Mouse (Mus musculus) activated CD4-positive, CD25-positive, alpha-beta regulatory T cell, adult 4 months (primary cell): ENCODE measurements around the gene Brat1. TPM values are rescaled to one million over a fixed set of nuclear protein-coding genes. Genes with fewer than 3 reads are reported as not detected.
A peak's percentile ranks its signal among the peaks of the same experiment; 100 is the strongest.

ENCODE experiments used
- ATAC-seq: one replicate; pipeline ENCODE4 v1.8.0; 2017
- polyA plus RNA-seq, 2 experiments: library from polyadenylated mRNA; unstranded; fragments of 100-300 nt; shearing (Covaris generic); gene quantifications; one replicate each; pipeline ENCODE4 v1.2.1; 2017

Brat1 gene
- polyA plus RNA-seq, 2 experiments from 2014 or later, result 10.3 to 15.2 TPM

DNA sequence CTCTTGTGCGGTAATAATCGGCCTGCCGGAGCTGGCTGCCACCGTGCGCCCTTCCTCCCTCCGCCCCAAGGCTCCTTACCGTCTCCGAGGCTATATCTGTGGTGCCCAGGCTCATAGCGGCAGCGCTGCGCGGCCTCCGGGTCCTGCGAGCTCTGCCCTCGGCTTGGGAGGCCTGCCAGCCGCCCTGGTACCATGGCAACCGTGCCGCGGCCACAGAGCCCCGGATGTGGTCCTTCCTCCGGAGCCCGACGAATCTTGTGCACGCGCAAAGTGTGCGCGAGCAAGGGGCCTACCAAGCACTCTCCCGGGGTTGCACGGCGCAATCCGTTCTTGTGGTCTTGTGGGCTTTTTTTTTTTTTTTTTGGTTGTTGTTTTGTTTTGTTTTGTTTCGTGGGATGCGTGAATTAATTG is 2.7 kb upstream of the Brat1 start, which contains the start of gene Iqce:
TSS of gene Iqce (minus strand) at position 276 of the 411 bp plus-strand sequence.
- ATAC-seq, result peak; percentile 55

DNA sequence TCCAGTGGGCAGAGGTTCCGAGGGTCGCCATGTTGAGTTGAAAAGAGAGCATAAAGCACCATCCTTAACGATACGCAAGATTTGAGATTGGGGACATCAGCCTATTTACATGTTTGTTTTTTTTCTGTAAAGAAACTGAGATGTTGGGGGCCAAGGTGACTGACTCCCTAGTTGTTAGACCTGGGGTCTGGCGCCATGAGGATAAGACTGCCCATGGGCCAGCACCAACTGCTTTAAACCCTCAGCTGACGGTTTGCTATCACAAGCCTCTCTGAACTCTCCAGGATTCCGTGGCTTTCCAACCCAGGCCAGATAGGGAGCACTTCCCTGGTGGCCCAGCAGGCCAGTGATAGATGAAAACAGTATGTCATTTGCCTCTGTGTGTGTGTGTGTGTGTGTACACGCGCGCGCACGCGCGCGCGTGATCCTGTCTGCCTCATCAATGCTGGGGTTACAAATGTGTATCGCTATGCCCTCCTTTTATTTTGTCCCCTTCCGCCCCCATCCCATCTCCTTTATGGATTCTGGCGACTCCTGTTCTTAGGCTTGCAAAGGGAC is 2.1 kb upstream of the Brat1 start:
- ATAC-seq, result no peak

- ATAC-seq, result no peak
These were observed 1.1 kb upstream of the Brat1 start for GRCm38 (mm10) chr5:140703480-140704377.

GRCm38 (mm10) chr5:140705501-140706171 is 825 bp downstream of the Brat1 start:
- ATAC-seq, result no peak

- ATAC-seq, result no peak
These were observed 5.5 kb downstream of the Brat1 start for GRCm38 (mm10) chr5:140710315-140710714.

DNA sequence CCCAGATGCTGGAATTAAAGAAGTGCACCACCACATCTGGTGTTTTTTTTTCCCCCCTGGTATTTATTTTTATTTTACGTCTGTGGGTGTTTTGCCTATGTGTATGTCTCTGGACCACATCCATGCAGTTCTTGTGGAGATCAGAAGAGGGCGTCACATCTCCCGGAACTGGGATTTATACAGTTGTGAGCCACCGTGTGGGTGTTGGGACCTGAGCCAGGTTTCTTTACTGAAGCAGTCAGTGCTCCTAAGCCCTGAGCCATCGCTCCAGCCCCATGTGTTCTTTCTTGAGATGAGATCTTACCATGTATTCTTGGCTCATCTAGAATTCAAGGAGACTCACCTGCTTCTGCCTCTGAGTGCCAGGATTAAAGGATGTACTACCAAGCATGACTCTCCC is 6.2 kb downstream of the Brat1 start:
- no peak for ATAC-seq

- no peak for ATAC-seq
These were observed 16.0 kb downstream of the Brat1 start for GRCm38 (mm10) chr5:140720773-140721172.

GRCm38 (mm10) chr5:140722121-140722520 is 17.3 kb downstream of the Brat1 start:
- ATAC-seq, result no peak

DNA sequence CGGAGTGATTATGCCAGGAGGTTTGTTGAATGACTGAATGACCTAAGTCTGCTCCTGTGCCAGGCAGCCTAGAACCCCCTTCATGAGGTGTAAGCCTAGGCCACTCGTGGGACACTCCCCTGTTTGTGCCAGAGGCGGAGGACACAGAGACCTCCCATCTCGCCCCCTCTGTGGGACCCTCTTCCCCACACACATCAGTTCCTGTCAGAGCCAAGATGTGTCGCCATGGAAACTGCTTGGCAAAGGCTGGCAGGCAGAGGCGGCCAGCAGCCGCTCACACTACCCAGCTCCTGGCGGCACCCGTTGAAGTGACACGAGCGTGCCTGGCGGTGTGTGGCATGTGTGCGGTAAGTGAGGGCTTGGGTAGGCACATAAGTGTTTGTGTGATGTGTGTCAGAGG is 19.0 kb downstream of the Brat1 start, which contains the start of gene Amz1:
TSS of gene Amz1 (plus strand) at position 306 of the 400 bp plus-strand sequence.
- no peak for ATAC-seq

DNA sequence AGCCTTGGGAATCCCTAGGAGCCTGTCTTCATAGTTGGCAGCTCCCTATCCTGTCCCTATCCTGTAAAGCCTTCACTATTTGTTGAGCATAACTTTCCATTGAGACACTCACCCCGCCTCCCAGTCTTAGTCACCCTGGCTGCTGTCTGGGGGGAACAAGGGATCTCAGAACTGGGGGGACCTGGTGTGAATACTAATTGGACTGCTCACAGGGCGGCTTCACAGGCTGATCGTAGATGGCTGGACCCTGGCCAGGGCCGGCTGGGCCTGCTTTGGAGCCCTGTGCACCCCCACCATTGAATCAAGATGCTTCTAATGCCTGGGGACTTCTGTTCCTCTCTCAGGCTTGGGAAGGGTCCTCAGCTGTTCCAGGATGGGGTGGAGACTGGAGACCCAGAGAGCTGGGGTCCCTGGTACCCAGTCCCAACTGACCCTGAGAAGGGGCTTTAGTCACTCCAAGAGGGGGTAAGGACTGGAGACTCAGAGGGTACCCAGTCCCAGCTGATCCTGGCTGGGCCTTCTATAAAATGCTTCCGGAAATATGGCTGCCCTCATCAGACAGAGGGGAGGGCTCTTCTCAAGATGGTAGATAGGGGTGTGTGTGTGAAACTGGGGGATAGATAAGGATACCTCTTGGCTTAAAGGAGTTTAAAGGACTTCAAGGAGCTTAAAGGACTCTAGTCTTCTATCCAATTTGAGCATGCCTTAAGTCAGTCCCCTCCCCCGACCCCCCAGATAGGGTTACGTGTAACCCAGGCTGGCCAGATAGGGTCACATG is 21.4 kb downstream of the Brat1 start:
- no peak for ATAC-seq

DNA sequence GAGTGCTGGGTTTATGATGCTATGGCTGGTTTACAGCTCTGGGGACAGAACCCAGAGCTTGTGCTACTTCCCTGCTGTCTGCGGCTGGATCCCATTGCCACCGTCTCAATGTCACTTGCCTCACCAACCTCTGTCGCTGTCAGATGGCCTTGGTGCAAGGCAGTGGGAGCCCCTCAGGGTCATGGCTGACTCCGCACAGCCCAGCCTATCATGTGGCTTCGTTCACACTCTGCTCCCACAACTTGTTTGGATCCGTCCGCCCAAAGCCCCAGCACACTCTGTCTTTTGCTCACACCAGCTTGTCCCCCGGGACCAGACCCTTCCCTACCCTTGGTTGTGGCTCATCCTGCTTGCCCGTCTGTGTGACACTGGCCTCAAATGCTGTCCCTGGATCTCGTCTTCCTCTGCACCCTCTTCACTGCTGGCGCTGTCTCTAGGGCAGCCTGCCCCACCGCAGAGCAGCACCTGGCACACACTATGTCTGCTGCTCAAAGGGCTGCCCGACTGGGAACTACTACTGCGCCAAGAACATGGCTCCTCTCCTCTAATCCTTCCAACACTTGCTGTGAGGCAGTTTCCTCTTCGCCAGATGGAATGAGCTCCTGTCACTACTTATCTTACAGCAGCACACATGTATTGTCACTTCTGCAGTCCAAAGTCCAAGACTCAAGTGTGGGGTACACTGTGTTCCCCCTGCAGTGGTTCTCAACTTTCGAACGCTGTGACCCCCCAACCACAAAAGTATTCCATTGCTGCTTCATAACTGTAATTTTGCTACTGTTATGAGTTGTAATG is 22.3 kb downstream of the Brat1 start:
- ATAC-seq, result no peak

- no peak for ATAC-seq
These were observed 26.4 kb downstream of the Brat1 start for GRCm38 (mm10) chr5:140731040-140731797.

DNA sequence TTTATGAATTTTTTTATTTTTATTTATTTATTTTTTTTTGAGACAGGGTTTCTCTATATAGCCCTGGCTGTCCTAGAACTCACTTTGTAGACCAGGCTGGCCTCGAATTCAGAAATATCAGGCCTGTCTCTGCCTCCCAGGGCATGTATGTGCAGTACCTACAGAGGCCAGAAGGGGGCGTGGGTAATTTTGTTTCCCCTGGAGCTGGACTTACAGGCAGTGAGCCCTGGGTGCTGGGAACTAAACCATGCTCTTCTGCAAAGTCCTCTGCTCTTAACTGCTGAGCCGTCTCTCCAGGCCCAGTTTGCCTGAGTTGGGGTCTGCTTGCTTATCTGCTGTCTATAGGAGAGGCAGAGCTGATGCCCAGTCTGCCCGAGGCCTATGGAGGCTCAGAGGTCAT is 27.4 kb downstream of the Brat1 start:
- ATAC-seq, result no peak

GRCm38 (mm10) chr5:140733336-140733735 is 28.5 kb downstream of the Brat1 start:
- ATAC-seq, result no peak

- ATAC-seq, result peak; percentile 70
These were observed 30.5 kb downstream of the Brat1 start for GRCm38 (mm10) chr5:140735297-140735696.

DNA sequence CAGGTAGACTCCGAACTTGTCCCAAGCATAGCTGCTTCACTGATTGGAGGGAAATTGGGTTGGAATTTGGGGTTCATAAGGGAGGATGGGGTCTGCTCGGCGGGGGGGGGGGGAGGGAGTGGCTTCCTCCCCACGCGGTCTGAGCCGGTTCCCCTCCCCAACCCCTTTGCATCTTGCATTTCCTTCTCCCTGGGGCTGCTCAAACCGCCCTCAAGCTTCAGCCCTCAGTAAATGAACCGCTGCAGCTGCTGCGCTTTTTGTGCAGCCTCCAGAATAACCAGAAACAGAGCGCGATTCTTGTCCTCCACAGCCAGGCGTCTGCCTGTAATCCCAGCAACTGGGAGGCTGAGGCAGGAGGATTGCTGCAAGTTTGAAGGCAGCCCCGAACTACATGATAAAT is 31.4 kb downstream of the Brat1 start:
- ATAC-seq, result peak; percentile 37

DNA sequence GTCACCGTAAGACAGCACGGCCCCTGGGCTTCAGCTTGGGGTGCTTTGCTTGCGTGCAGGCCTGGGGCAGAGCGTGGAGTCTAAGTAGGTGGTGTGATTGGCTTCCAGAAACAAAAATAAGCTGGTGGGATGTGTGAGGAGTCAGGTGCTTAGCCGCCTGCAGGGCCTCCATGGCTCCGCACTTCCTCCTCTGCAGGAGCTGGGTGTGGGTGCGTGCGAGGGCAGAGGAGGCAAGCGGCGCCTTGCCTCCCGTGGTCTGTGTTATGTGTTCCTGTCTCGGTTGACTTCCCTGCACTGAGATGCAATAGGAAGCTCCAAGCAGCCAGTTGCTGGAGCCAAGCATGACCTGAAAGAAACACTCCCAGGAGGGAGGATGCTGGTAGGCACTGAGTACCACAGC is 35.0 kb downstream of the Brat1 start:
- no peak for ATAC-seq

GRCm38 (mm10) chr5:140741040-140741439 is 36.2 kb downstream of the Brat1 start:
- no peak for ATAC-seq

DNA sequence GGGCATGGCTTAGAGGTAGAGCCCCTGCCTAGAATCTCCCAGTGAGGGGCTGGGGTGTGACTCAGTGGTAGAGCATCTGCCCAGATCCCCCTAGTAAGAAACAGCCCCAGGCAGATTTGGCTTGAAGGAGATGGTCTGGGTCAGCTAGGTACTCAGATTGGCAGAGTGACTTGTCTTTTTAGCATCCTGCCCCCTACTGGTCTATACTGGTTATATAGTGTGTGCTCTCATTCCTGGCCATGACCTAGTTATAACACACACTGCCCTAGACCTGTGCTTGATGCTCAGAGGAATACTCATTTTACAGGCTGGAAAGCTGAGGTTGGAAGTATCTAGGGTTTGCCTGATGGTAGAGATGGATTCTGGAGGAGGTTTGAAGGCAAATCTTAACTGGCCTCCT is 37.1 kb downstream of the Brat1 start:
- no peak for ATAC-seq

DNA sequence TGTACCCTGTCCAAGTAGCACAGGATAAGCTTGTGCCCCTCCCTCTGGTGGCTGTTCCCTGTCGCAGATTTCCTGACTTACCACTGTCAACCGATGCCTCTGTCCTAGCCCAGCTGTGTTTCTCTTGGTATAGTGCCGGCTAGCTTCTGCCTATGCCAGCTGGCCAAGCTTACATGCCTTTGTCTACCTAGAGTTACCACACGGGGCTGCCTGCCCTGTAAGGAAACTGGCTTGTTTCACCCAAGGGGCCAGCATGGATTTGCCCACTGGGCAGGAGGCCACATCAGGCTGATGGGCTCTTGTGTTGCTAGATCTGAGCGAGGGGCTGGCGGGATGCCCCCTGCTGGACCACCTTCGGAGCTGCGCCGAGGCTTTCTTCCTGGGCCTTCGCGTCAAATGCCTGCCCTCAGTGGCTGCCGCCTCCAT is 38.9 kb downstream of the Brat1 start:
- no peak for ATAC-seq

DNA sequence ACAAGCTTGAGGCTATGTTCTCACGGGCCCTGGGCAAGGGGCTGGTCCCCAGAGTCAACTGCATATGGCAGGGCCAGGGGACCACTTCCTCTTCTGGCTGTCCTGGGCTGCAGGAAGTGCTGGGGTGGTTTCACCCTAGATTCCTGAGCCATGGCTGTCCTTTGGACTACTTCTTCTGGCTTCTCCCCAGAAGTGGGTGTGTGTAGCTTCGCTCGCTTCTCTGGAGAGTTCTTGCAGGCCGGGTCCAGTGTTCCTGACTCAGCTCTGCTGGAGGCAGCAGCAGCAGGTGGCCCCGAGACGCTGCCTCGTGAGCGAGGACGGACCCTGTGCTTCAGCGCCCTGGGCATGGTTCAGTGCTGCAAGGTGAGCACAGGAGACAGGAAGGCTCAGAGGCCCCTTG is 43.6 kb downstream of the Brat1 start:
- ATAC-seq, result no peak
